Mouse (Mus musculus) thymus, adult 2 months (tissue): ENCODE results near the gene Myzap. TPM values are rescaled to one million over a fixed set of nuclear protein-coding genes. Genes with fewer than 3 reads are reported as not detected.

Experiments
- DNase-seq: peaks from one replicate; pipeline ENCODE4 v3.0.0; 2021
- H3K27ac ChIP-seq: fragments of 200-500 bp; 2 replicates; pipeline ENCODE4 v1.5.1; 2012; ENCODE audit warnings: low read length, control low read depth; ENCODE audit not compliant: control insufficient read depth, insufficient read depth
- H3K27me3 ChIP-seq: fragments of 200-500 bp; 2 replicates; pipeline ENCODE4 v1.6.1; 2012; ENCODE audit warnings: mild to moderate bottlenecking, low read length, moderate library complexity, mixed read lengths; ENCODE audit not compliant: control insufficient read depth, insufficient read depth
- H3K36me3 ChIP-seq: fragments of 200-500 bp; 2 replicates; pipeline ENCODE4 v1.6.1; 2012; ENCODE audit warnings: mild to moderate bottlenecking, low read length, moderate library complexity; ENCODE audit not compliant: control insufficient read depth, insufficient read depth
- H3K4me1 ChIP-seq: fragments of 200-500 bp; replicated peaks from 2 replicates; pipeline ENCODE4 v1.6.1; 2012; ENCODE audit warnings: low read length; ENCODE audit not compliant: control insufficient read depth, insufficient read depth
- H3K4me3 ChIP-seq: fragments of 200-500 bp; 2 replicates; pipeline ENCODE4 v1.5.1; 2012; ENCODE audit warnings: mild to moderate bottlenecking, low read length, control low read depth, moderate library complexity; ENCODE audit not compliant: control insufficient read depth, insufficient read depth
- CTCF ChIP-seq: fragments of 200-500 bp; IDR thresholded peaks from 2 replicates; pipeline ENCODE4 v1.5.1; 2012; ENCODE audit warnings: mild to moderate bottlenecking, control low read depth, low read length, moderate library complexity, borderline replicate concordance; ENCODE audit not compliant: control insufficient read depth, poor library complexity, insufficient read depth; ENCODE audit errors: extremely low read depth
- POLR2A ChIP-seq: fragments of 200-500 bp; IDR thresholded peaks from 2 replicates; pipeline ENCODE4 v1.6.1; 2012; ENCODE audit warnings: mild to moderate bottlenecking, low read length, control low read depth, moderate library complexity; ENCODE audit not compliant: control insufficient read depth, poor library complexity, insufficient read depth; ENCODE audit errors: extremely low read depth
- WGBS: fragments of 180-500 bp; shearing (Covaris S2); methylation state at CpG from one replicate; pipeline ENCODE4 v1.1.7; 2018; 5-methylcytosine and 5-hydroxymethylcytosine counted together
- polyA plus RNA-seq: library from polyadenylated mRNA; depleted of rRNA; stranded (reverse); fragments of >200 nt; gene quantifications from 2 replicates; pipeline ENCODE4 v1.2.3, GENCODE M21; 2012; rRNA removed

Gene Myzap
- 4.3 and 9.6 TPM in 2 replicates for polyA plus RNA-seq

- WGBS: 3% methylated on average over 29 of the region's 29 CpGs
- TF ChIP-seq CTCF (no peak), POLR2A (peak; percentile 69)
- Histone ChIP-seq H3K4me1 (peaks cover 32% of the 10 kb centered on the region), H3K27me3 (no peaks in the 10 kb centered on the region), H3K36me3 (no peaks in the 10 kb centered on the region), H3K4me3 (peak within 1 kb of the TSS; percentile 72), H3K27ac (no peak within 1 kb of the TSS)
- peak; percentile 98 for DNase-seq
These were observed at the start of gene Myzap for GRCm38 (mm10) chr9:71591938-71592548. Myzap (minus strand) TSS chr9:71592360.

- Histone ChIP-seq H3K27ac (no peak overlapping the region), H3K27me3 (no peaks in the 10 kb centered on the region), H3K36me3 (no peaks in the 10 kb centered on the region), H3K4me1 (no peaks in the 10 kb centered on the region), H3K4me3 (no peak overlapping the region)
- 93% methylated on average over 4 of the region's 4 CpGs for WGBS
- no peak for DNase-seq
- TF ChIP-seq CTCF (no peak), POLR2A (no peak)
These were observed 48.3 kb upstream of the Myzap start for GRCm38 (mm10) chr9:71640361-71640927.

GRCm38 (mm10) chr9:71638198-71638597, 46.0 kb upstream of the Myzap start:
- no peak for DNase-seq
- no peaks in the 10 kb centered on the region for H3K27me3 ChIP-seq
- H3K4me3 ChIP-seq: no peak overlapping the region
- WGBS: 95% methylated on average over 11 of the region's 11 CpGs
- H3K36me3 ChIP-seq: no peaks in the 10 kb centered on the region
- TF ChIP-seq POLR2A: no peak
- TF ChIP-seq CTCF: no peak
- no peak overlapping the region for H3K27ac ChIP-seq
- no peaks in the 10 kb centered on the region for H3K4me1 ChIP-seq

GRCm38 (mm10) chr9:71636854-71637253, 44.7 kb upstream of the Myzap start:
- Histone ChIP-seq H3K36me3 (no peaks in the 10 kb centered on the region), H3K27ac (no peak overlapping the region), H3K4me3 (no peak overlapping the region), H3K4me1 (no peaks in the 10 kb centered on the region), H3K27me3 (no peaks in the 10 kb centered on the region)
- DNase-seq: no peak
- TF ChIP-seq CTCF: no peak
- no peak for TF ChIP-seq POLR2A
- WGBS: 100% methylated on average over 1 of the region's 1 CpGs

- WGBS: 83% methylated on average over 1 of the region's 1 CpGs
- Histone ChIP-seq H3K4me3 (no peak overlapping the region), H3K27ac (no peak overlapping the region), H3K36me3 (no peaks in the 10 kb centered on the region), H3K27me3 (no peaks in the 10 kb centered on the region), H3K4me1 (no peaks in the 10 kb centered on the region)
- TF ChIP-seq CTCF (no peak), POLR2A (no peak)
- no peak for DNase-seq
These were observed 43.5 kb upstream of the Myzap start for GRCm38 (mm10) chr9:71635627-71636026.

GRCm38 (mm10) chr9:71634916-71635315, 42.8 kb upstream of the Myzap start:
- Histone ChIP-seq H3K27ac (no peak overlapping the region), H3K36me3 (no peaks in the 10 kb centered on the region), H3K4me1 (no peaks in the 10 kb centered on the region), H3K27me3 (no peaks in the 10 kb centered on the region), H3K4me3 (no peak overlapping the region)
- 92% methylated on average over 2 of the region's 2 CpGs for WGBS
- TF ChIP-seq CTCF: no peak
- no peak for TF ChIP-seq POLR2A
- no peak for DNase-seq
